10 mouse cellular contexts compared by ENCODE assay signal in genomic region chr12:81843501-81843900, GRCm38 (mm10). TPM values are rescaled to one million over a fixed set of nuclear protein-coding genes. Genes with fewer than 3 reads are reported as not detected.
DNase-seq lines count a peak whose midpoint lies in the region; ATAC-seq lines count a peak whose summit lies in the region.
"Had no signal": no experiment of that assay in that cellular context is flagged by ENCODE, and none has a peak within 500 bp of the region (broad histone marks: within the 10 kb centered on the region; RNA-seq: fewer than 3 reads in every experiment).

No protein-coding gene starts in this region.

- DNase-seq in gastrocnemius, adult 18-20 months (ENCODE audit: low spot score): peak; percentile 70
- DNase-seq in gastrocnemius, postnatal 4 days (ENCODE audit: low spot score in 2 of 2): no peak
- peak; percentile 64 to 78 for DNase-seq in cerebellum, adult 18-20 months
- peak; percentile 80 for DNase-seq in cerebellum, adult 9-11 months
- DNase-seq in gastrocnemius, postnatal 14 days: peak; percentile 62
- DNase-seq in kidney, postnatal 36 days: no peak
- DNase-seq: kidney, adult 11 months; liver, embryonic 13.5 days had no signal

- no peak for ATAC-seq in activated CD4-positive, CD25-positive, alpha-beta regulatory T cell, adult 4 months
- ATAC-seq: CD4-positive, CD25-positive, alpha-beta regulatory T cell, adult 4 months had no signal

- intact Hi-C loops in gastrocnemius, postnatal 14 days (cut with DNase I; ENCODE audit: low total_unique reads): no loop called here

RNA-seq across cellular contexts. Expression of gene Pcnx, which starts 16.3 kb away (rescaled TPM):
- 10 to 100 TPM; 45.3 to 52.3 TPM for total RNA-seq in gastrocnemius, adult 18-20 months (2021)
- total RNA-seq in gastrocnemius, postnatal 4 days (2021): 10 to 100 TPM; 56.4 to 66.9 TPM
- total RNA-seq in gastrocnemius, postnatal 14 days (2021): 10 to 100 TPM; 36.0 to 37.4 TPM
- polyA plus RNA-seq in activated CD4-positive, CD25-positive, alpha-beta regulatory T cell, adult 4 months (2017; shearing (Covaris generic)): 10 to 100 TPM; 13.2 to 15.4 TPM

Comparison
In these comparisons a context has a peak if more than half of its experiments do, and no peak if none do; other contexts are left out.
1. DNase-seq: peak in gastrocnemius, adult 18-20 months (single experiment), cerebellum, adult 18-20 months (2 of 2), cerebellum, adult 9-11 months (single experiment) and gastrocnemius, postnatal 14 days (single experiment); none in gastrocnemius, postnatal 4 days (0 of 2) and kidney, postnatal 36 days (0 of 2).